Mouse (Mus musculus) intestine, postnatal 0 days (tissue): ENCODE measurements around the gene Gm20509. TPM values are rescaled to one million over a fixed set of nuclear protein-coding genes. Genes with fewer than 3 reads are reported as not detected.
A peak's percentile ranks its signal among the peaks of the same experiment; 100 is the strongest.

Experiments used
- ATAC-seq: fragments of 200-750 bp; cut with Nextera tagmentation; 2 replicates; pipeline ENCODE4 v1.8.0; 2017; ENCODE audit warnings: mild to moderate bottlenecking, moderate TSS enrichment, moderate library complexity
- H3K27ac ChIP-seq: fragments of 300-500 bp; sonication (generic); 2 replicates; pipeline ENCODE4 v1.5.1; 2014; ENCODE audit warnings: mild to moderate bottlenecking, low read depth, low read length, moderate library complexity
- H3K27me3 ChIP-seq: fragments of 300-500 bp; sonication (generic); replicated peaks from 2 replicates; pipeline ENCODE4 v1.6.1; 2014; ENCODE audit warnings: low read length, mixed read lengths; ENCODE audit not compliant: control insufficient read depth, insufficient read depth
- H3K36me3 ChIP-seq: fragments of 300-500 bp; sonication (generic); 2 replicates; pipeline ENCODE4 v1.6.1; 2014; ENCODE audit warnings: mild to moderate bottlenecking, moderate library complexity; ENCODE audit not compliant: control insufficient read depth, insufficient read depth
- H3K4me1 ChIP-seq: fragments of 300-500 bp; sonication (generic); replicated peaks from 2 replicates; pipeline ENCODE4 v1.6.1; 2014; ENCODE audit warnings: antibody characterized with exemption, low read length, mixed read lengths; ENCODE audit not compliant: control insufficient read depth, insufficient read depth
- H3K4me2 ChIP-seq: fragments of 300-500 bp; sonication (generic); replicated peaks from 2 replicates; pipeline ENCODE4 v1.6.1; 2014; ENCODE audit warnings: low read depth, mild to moderate bottlenecking, moderate library complexity
- H3K4me3 ChIP-seq: fragments of 300-500 bp; sonication (generic); 2 replicates; pipeline ENCODE4 v1.5.1; 2014; ENCODE audit warnings: low read depth, low read length
- H3K9ac ChIP-seq: fragments of 300-500 bp; sonication (generic); 2 replicates; pipeline ENCODE4 v1.6.1; 2014; ENCODE audit warnings: mild to moderate bottlenecking, low read depth, low read length
- H3K9me3 ChIP-seq: fragments of 300-500 bp; sonication (generic); 2 replicates; pipeline ENCODE4 v1.6.1; 2016; ENCODE audit warnings: mixed run types; ENCODE audit not compliant: control insufficient read depth
- CTCF ChIP-seq: sonication (generic); IDR thresholded peaks from 2 replicates; pipeline ENCODE4 v1.5.1; 2016; ENCODE audit warnings: low read depth, mild to moderate bottlenecking, control low read depth, antibody characterized with exemption, moderate library complexity
- WGBS: fragments of 180-500 bp; shearing (Covaris S2); extraction: QIAGEN DNeasy Blood & Tissue Kit; methylation state at CpG from one replicate; pipeline ENCODE4 v1.1.7; 2014; 5-methylcytosine and 5-hydroxymethylcytosine counted together
- polyA plus RNA-seq: library from polyadenylated mRNA; unstranded; fragments of >200 nt; fragmentation: Nextera tagmentation; extraction: Ambion mirVana; gene quantifications from 2 replicates; pipeline ENCODE4 v1.2.1, GENCODE M21; 2015

Gene Gm20509
- polyA plus RNA-seq, 1 experiment from 2014 or later = not detected

- TF ChIP-seq CTCF = peak; percentile 68
- Histone ChIP-seq H3K4me3 (no peak overlapping the region), H3K4me1 (no peaks in the 10 kb centered on the region), H3K27me3 (no peaks in the 10 kb centered on the region), H3K9me3 (no peaks in the 10 kb centered on the region), H3K9ac (no peak overlapping the region), H3K27ac (no peak overlapping the region), H3K4me2 (no peak overlapping the region), H3K36me3 (peaks cover 63% of the 10 kb centered on the region)
- no peak for ATAC-seq
- WGBS = 68% methylated on average over 8 of the region's 8 CpGs
Measured at GRCm38 (mm10) chr9:73121735-73122134, 19.5 kb downstream of the Gm20509 start.

- Histone ChIP-seq H3K27ac (no peak overlapping the region), H3K9me3 (no peaks in the 10 kb centered on the region), H3K9ac (no peak overlapping the region), H3K27me3 (no peaks in the 10 kb centered on the region), H3K4me1 (no peaks in the 10 kb centered on the region), H3K4me3 (no peak overlapping the region), H3K4me2 (no peak overlapping the region), H3K36me3 (peaks cover 62% of the 10 kb centered on the region)
- ATAC-seq = no peak
- no peak for TF ChIP-seq CTCF
- WGBS = 85% methylated on average over 8 of the region's 8 CpGs
Measured at GRCm38 (mm10) chr9:73125043-73125570, 22.8 kb downstream of the Gm20509 start.

GRCm38 (mm10) chr9:73127457-73127856, 25.2 kb downstream of the Gm20509 start:
- H3K4me1 ChIP-seq = no peaks in the 10 kb centered on the region
- peaks cover 44% of the 10 kb centered on the region for H3K36me3 ChIP-seq
- no peak overlapping the region for H3K4me2 ChIP-seq
- no peak overlapping the region for H3K27ac ChIP-seq
- 80% methylated on average over 2 of the region's 2 CpGs for WGBS
- no peak for ATAC-seq
- no peaks in the 10 kb centered on the region for H3K27me3 ChIP-seq
- no peak overlapping the region for H3K4me3 ChIP-seq
- H3K9ac ChIP-seq = no peak overlapping the region
- TF ChIP-seq CTCF = no peak
- H3K9me3 ChIP-seq = no peaks in the 10 kb centered on the region

GRCm38 (mm10) chr9:73129875-73130274, 27.6 kb downstream of the Gm20509 start:
- Histone ChIP-seq H3K36me3 (peaks cover 33% of the 10 kb centered on the region), H3K27ac (no peak overlapping the region), H3K4me1 (no peaks in the 10 kb centered on the region), H3K4me2 (no peak overlapping the region), H3K27me3 (no peaks in the 10 kb centered on the region), H3K9ac (no peak overlapping the region), H3K4me3 (no peak overlapping the region), H3K9me3 (no peaks in the 10 kb centered on the region)
- ATAC-seq = no peak
- 84% methylated on average over 8 of the region's 8 CpGs for WGBS
- TF ChIP-seq CTCF = no peak

- no peak for ATAC-seq
- Histone ChIP-seq H3K4me3 (no peak overlapping the region), H3K9me3 (no peaks in the 10 kb centered on the region), H3K27me3 (no peaks in the 10 kb centered on the region), H3K4me2 (no peak overlapping the region), H3K9ac (no peak overlapping the region), H3K27ac (no peak overlapping the region), H3K36me3 (peaks cover 26% of the 10 kb centered on the region), H3K4me1 (no peaks in the 10 kb centered on the region)
- no peak for TF ChIP-seq CTCF
- WGBS = 67% methylated on average over 4 of the region's 4 CpGs
Measured at GRCm38 (mm10) chr9:73130529-73130928, 28.3 kb downstream of the Gm20509 start.

GRCm38 (mm10) chr9:73137341-73137886, 35.1 kb downstream of the Gm20509 start:
- H3K9me3 ChIP-seq = no peaks in the 10 kb centered on the region
- no peaks in the 10 kb centered on the region for H3K27me3 ChIP-seq
- no peak for ATAC-seq
- H3K4me3 ChIP-seq = no peak overlapping the region
- no peaks in the 10 kb centered on the region for H3K36me3 ChIP-seq
- WGBS = 50% methylated on average over 11 of the region's 11 CpGs
- H3K4me1 ChIP-seq = no peaks in the 10 kb centered on the region
- H3K9ac ChIP-seq = no peak overlapping the region
- H3K27ac ChIP-seq = no peak overlapping the region
- no peak for TF ChIP-seq CTCF
- no peak overlapping the region for H3K4me2 ChIP-seq
